Mouse (Mus musculus) pancreas, adult 10 weeks (tissue): ENCODE measurements around the gene Mymx. TPM values are rescaled to one million over a fixed set of nuclear protein-coding genes. Genes with fewer than 3 reads are reported as not detected.

ENCODE experiments used
- polyA plus RNA-seq: library from polyadenylated mRNA; stranded (reverse); fragments of 350-450 nt; fragmentation: Illumina TruSeq; extraction: RNeasy Lipid Tissue Mini Kit (QIAGEN cat#74804); gene quantifications from one replicate; pipeline ENCODE4 v1.2.3, GENCODE M21; 2015; ENCODE audit warnings: low read depth, low replicate concordance; ENCODE audit not compliant: insufficient read depth

The Mymx gene
- not detected for polyA plus RNA-seq

GRCm38 (mm10) chr17:45601877-45602304 lies at the start of gene Mymx:
Gene Mymx, minus strand, starts transcription at chr17:45602102.

GRCm38 (mm10) chr17:45599446-45600242 lies 2.3 kb downstream of the Mymx start, which contains the start of gene Slc29a1:
Gene Slc29a1, minus strand, starts transcription at chr17:45599606.

GRCm38 (mm10) chr17:45573087-45573779 lies 28.7 kb downstream of the Mymx start, which contains the start of gene Hsp90ab1:
Gene Hsp90ab1, minus strand, starts transcription at chr17:45573271.

GRCm38 (mm10) chr17:45563655-45564530 lies 38.0 kb downstream of the Mymx start, which contains the start of gene Slc35b2:
Gene Slc35b2, plus strand, starts transcription at chr17:45563874.

GRCm38 (mm10) chr17:45555452-45556106 lies 46.3 kb downstream of the Mymx start, which contains the start of gene Nfkbie:
Gene Nfkbie, plus strand, starts transcription at chr17:45555703.

Other genes with a start within 250 kb of the Mymx start
- gene Cdc5l, start 168.4 kb downstream of the Mymx start, polyA plus RNA-seq = 8.1 TPM
- not detected for gene Spats1, start 126.7 kb downstream of the Mymx start, polyA plus RNA-seq
- gene Aars2, start 95.3 kb downstream of the Mymx start, polyA plus RNA-seq = 2.8 TPM
- gene Tcte1, start 78.7 kb downstream of the Mymx start, polyA plus RNA-seq = not detected
- not detected for gene Tmem151b, start 52.4 kb downstream of the Mymx start, polyA plus RNA-seq
- 1.4 TPM for gene Nfkbie, start 46.4 kb downstream of the Mymx start, polyA plus RNA-seq
- 11.9 TPM for gene Slc35b2, start 38.2 kb downstream of the Mymx start, polyA plus RNA-seq
- 166 TPM for gene Hsp90ab1, start 28.8 kb downstream of the Mymx start, polyA plus RNA-seq
- gene Slc29a1, start 2.5 kb downstream of the Mymx start, polyA plus RNA-seq = 35.0 TPM
- 0.61 TPM for gene Capn11, start 57.2 kb upstream of the Mymx start, polyA plus RNA-seq
- gene Mrpl14, start 84.2 kb upstream of the Mymx start, polyA plus RNA-seq = 21.4 TPM
- gene Tmem63b, start 84.8 kb upstream of the Mymx start, polyA plus RNA-seq = 19.5 TPM
- gene 1600014C23Rik, start 131.7 kb upstream of the Mymx start, polyA plus RNA-seq = not detected